Mouse (Mus musculus) cortical plate, adult 2 months (tissue): ENCODE data around the gene Oser1. TPM values are rescaled to one million over a fixed set of nuclear protein-coding genes. Genes with fewer than 3 reads are reported as not detected.
"Not testable (repeated sequence)": the region's sequence is repeated elsewhere in the genome, so short reads cannot be mapped to it uniquely, and the experiment has no call there.

Experiments used
- H3K27ac ChIP-seq: fragments of 200-500 bp; 2 replicates; pipeline ENCODE4 v1.5.1; 2012; ENCODE audit warnings: low read length, control low read depth, inconsistent platforms; ENCODE audit not compliant: insufficient read depth
- H3K4me1 ChIP-seq: fragments of 200-500 bp; 2 replicates; pipeline ENCODE4 v1.6.1; 2011; ENCODE audit warnings: low read length; ENCODE audit not compliant: control insufficient read depth, insufficient read depth
- H3K4me3 ChIP-seq: fragments of 200-500 bp; 2 replicates; pipeline ENCODE4 v1.5.1; 2011; ENCODE audit warnings: mild to moderate bottlenecking, low read length, control low read depth; ENCODE audit not compliant: insufficient read depth
- CTCF ChIP-seq: fragments of 200-500 bp; IDR thresholded peaks from 2 replicates; pipeline ENCODE4 v1.5.1; 2011; ENCODE audit warnings: mild to moderate bottlenecking, control low read depth, low read length; ENCODE audit not compliant: insufficient read depth; ENCODE audit errors: extremely low read depth
- POLR2A ChIP-seq: fragments of 200-500 bp; IDR thresholded peaks from 2 replicates; pipeline ENCODE4 v1.6.1; 2011; ENCODE audit warnings: mild to moderate bottlenecking, low read length, control low read depth; ENCODE audit not compliant: insufficient read depth; ENCODE audit errors: extremely low read depth
- polyA plus RNA-seq: library from polyadenylated mRNA; depleted of rRNA; stranded (reverse); fragments of >200 nt; gene quantifications from 2 replicates; pipeline ENCODE4 v1.2.3, GENCODE M21; 2012

The Oser1 gene
- polyA plus RNA-seq, 1 experiment = 22.2 TPM

GRCm38 (mm10) chr2:163463251-163463769 is 38.8 kb upstream of the Oser1 start:
- TF ChIP-seq CTCF (no peak), POLR2A (no peak)
- no peak overlapping the region for H3K4me3 ChIP-seq
- 0 out of 2 replicates have a peak, but pooled peaks cover 2% of the 10 kb centered on the region for H3K4me1 ChIP-seq
- H3K27ac ChIP-seq = no peak overlapping the region

GRCm38 (mm10) chr2:163462801-163463200 is 38.3 kb upstream of the Oser1 start:
- Histone ChIP-seq H3K27ac (no peak overlapping the region), H3K4me1 (0 out of 2 replicates have a peak, but pooled peaks cover 2% of the 10 kb centered on the region), H3K4me3 (no peak overlapping the region)
- no peak for TF ChIP-seq POLR2A
- TF ChIP-seq CTCF = no peak

GRCm38 (mm10) chr2:163462386-163462785 is 37.9 kb upstream of the Oser1 start:
- Histone ChIP-seq H3K27ac (no peak overlapping the region), H3K4me3 (no peak overlapping the region), H3K4me1 (0 out of 2 replicates have a peak, but pooled peaks cover 2% of the 10 kb centered on the region)
- TF ChIP-seq CTCF (no peak), POLR2A (no peak)

- not testable (repeated sequence) for H3K4me1 ChIP-seq, H3K27ac ChIP-seq, H3K4me3 ChIP-seq
These were observed 36.8 kb upstream of the Oser1 start for GRCm38 (mm10) chr2:163461307-163461706.

GRCm38 (mm10) chr2:163460622-163461021 is 36.1 kb upstream of the Oser1 start:
- H3K4me3 ChIP-seq = no peak overlapping the region
- H3K4me1 ChIP-seq = 0 out of 2 replicates have a peak, but pooled peaks cover 2% of the 10 kb centered on the region
- no peak overlapping the region for H3K27ac ChIP-seq
- no peak for TF ChIP-seq CTCF
- TF ChIP-seq POLR2A = no peak

GRCm38 (mm10) chr2:163459380-163459779 is 34.9 kb upstream of the Oser1 start:
- peak overlapping the region; percentile 3; the same call in 1 of the 2 replicates for H3K4me3 ChIP-seq
- H3K4me1 ChIP-seq = 0 out of 2 replicates have a peak, but pooled peaks cover 2% of the 10 kb centered on the region
- no peak for TF ChIP-seq CTCF
- TF ChIP-seq POLR2A = no peak
- H3K27ac ChIP-seq = no peak overlapping the region

- Histone ChIP-seq H3K4me1 (0 out of 2 replicates have a peak, but pooled peaks cover 2% of the 10 kb centered on the region), H3K4me3 (peak overlapping the region; percentile 3; the same call in 1 of the 2 replicates), H3K27ac (no peak overlapping the region)
- TF ChIP-seq POLR2A = no peak
- no peak for TF ChIP-seq CTCF
These were observed 34.2 kb upstream of the Oser1 start for GRCm38 (mm10) chr2:163458539-163459265.

- no peak overlapping the region for H3K4me3 ChIP-seq
- TF ChIP-seq CTCF (no peak), POLR2A (no peak)
- H3K4me1 ChIP-seq = peaks cover 5% of the 10 kb centered on the region
- H3K27ac ChIP-seq = no peak overlapping the region
These were observed 28.9 kb upstream of the Oser1 start for GRCm38 (mm10) chr2:163453378-163453777.

- Histone ChIP-seq H3K4me3 (no peak overlapping the region), H3K4me1 (peaks cover 5% of the 10 kb centered on the region), H3K27ac (no peak overlapping the region)
- TF ChIP-seq CTCF (peak; percentile 41; the same call in 1 of the 2 replicates), POLR2A (no peak)
These were observed 28.2 kb upstream of the Oser1 start for GRCm38 (mm10) chr2:163452738-163453137.

GRCm38 (mm10) chr2:163450668-163451295 is 26.3 kb upstream of the Oser1 start:
- no peak overlapping the region for H3K27ac ChIP-seq
- TF ChIP-seq POLR2A (no peak), CTCF (no peak)
- H3K4me1 ChIP-seq = peaks cover 5% of the 10 kb centered on the region

GRCm38 (mm10) chr2:163449276-163449675 is 24.8 kb upstream of the Oser1 start:
- Histone ChIP-seq H3K4me3 (no peak overlapping the region), H3K4me1 (peaks cover 5% of the 10 kb centered on the region), H3K27ac (no peak overlapping the region)
- TF ChIP-seq CTCF = no peak
- TF ChIP-seq POLR2A = no peak

More at GRCm38 (mm10) chr2:163450668-163451295, 26.3 kb upstream of the Oser1 start:
- H3K4me3 ChIP-seq = no peak overlapping the region
